Mouse (Mus musculus): ENCODE measurements at regions not wholly inside any gene's neighbourhood (a gene's known extent, or its start where the extent isn't known, plus 50 kb on each side); places are given as distances from the start of the nearest gene placed in this dataset.

- DNase-seq: no peak
Measured at GRCm38 (mm10) chr3:118418981-118419380, 142.9 kb upstream of the Dpyd start.

GRCm38 (mm10) chr3:118421701-118422100, 140.2 kb upstream of the Dpyd start:
- DNase-seq: no peak

- DNase-seq: no peak
Measured at GRCm38 (mm10) chr3:118425748-118426147, 136.2 kb upstream of the Dpyd start.

GRCm38 (mm10) chr3:118428523-118428922, 133.4 kb upstream of the Dpyd start:
- DNase-seq: peak; percentile 57

GRCm38 (mm10) chr3:118429825-118430630, 131.9 kb upstream of the Dpyd start:
- DNase-seq: no peak

- DNase-seq: no peak
Measured at GRCm38 (mm10) chr3:118430631-118430906, 131.4 kb upstream of the Dpyd start.

- peak; percentile 72 for DNase-seq
Measured at GRCm38 (mm10) chr3:118431031-118431723, 130.8 kb upstream of the Dpyd start.

GRCm38 (mm10) chr3:118433441-118434021, 128.4 kb upstream of the Dpyd start:
- no peak for DNase-seq

GRCm38 (mm10) chr3:118434311-118434710, 127.6 kb upstream of the Dpyd start:
- DNase-seq: no peak

GRCm38 (mm10) chr3:118434847-118435246, 127.1 kb upstream of the Dpyd start:
- no peak for DNase-seq

- DNase-seq: no peak
Measured at GRCm38 (mm10) chr3:118435248-118435647, 126.7 kb upstream of the Dpyd start.

GRCm38 (mm10) chr3:118443742-118444332, 118.1 kb upstream of the Dpyd start:
- no peak for DNase-seq

- no peak for DNase-seq
Measured at GRCm38 (mm10) chr3:118445360-118445759, 116.6 kb upstream of the Dpyd start.

- DNase-seq: no peak
Measured at GRCm38 (mm10) chr3:118459636-118460035, 102.3 kb upstream of the Dpyd start.

GRCm38 (mm10) chr3:118465611-118466010, 96.3 kb upstream of the Dpyd start:
- no peak for DNase-seq

GRCm38 (mm10) chr3:118472215-118472799, 89.6 kb upstream of the Dpyd start:
- no peak for DNase-seq

GRCm38 (mm10) chr3:118478065-118478464, 83.9 kb upstream of the Dpyd start:
- peak; percentile 42 for DNase-seq

GRCm38 (mm10) chr3:118480515-118481248, 81.2 kb upstream of the Dpyd start:
- no peak for DNase-seq

GRCm38 (mm10) chr3:118485966-118486365, 76.0 kb upstream of the Dpyd start:
- no peak for DNase-seq

GRCm38 (mm10) chr3:118487408-118487807, 74.5 kb upstream of the Dpyd start:
- no peak for DNase-seq

- no peak for DNase-seq
Measured at GRCm38 (mm10) chr3:118491101-118491500, 70.8 kb upstream of the Dpyd start.

GRCm38 (mm10) chr3:118491871-118492270, 70.1 kb upstream of the Dpyd start:
- DNase-seq: no peak

GRCm38 (mm10) chr3:118494611-118495010, 67.3 kb upstream of the Dpyd start:
- DNase-seq: no peak

All from kidney, adult 9 months (tissue).